8 mouse cellular contexts compared by ENCODE assay signal in genomic region chr3:65527196-65527595, GRCm38 (mm10). TPM values are rescaled to one million over a fixed set of nuclear protein-coding genes. Genes with fewer than 3 reads are reported as not detected.
DNase-seq lines count a peak whose midpoint lies in the region; ATAC-seq and TF ChIP-seq lines count a peak whose summit lies in the region.

No protein-coding gene starts in this region.

- peak overlapping the region; percentile 53; the same call in 1 of the 2 replicates for H3K4me2 ChIP-seq in forebrain, embryonic 11.5 days (ENCODE audit: low read depth, low read length, severe bottlenecking)
- H3K4me2 ChIP-seq in neural tube, embryonic 14.5 days (ENCODE audit: low read depth, low read length) = peak overlapping the region; percentile 53

- no peaks in the 10 kb centered on the region for H3K27me3 ChIP-seq in forebrain, embryonic 11.5 days (ENCODE audit: control insufficient read depth, insufficient read depth, low read length)
- no peaks in the 10 kb centered on the region for H3K27me3 ChIP-seq in neural tube, embryonic 14.5 days (ENCODE audit: control insufficient read depth, insufficient read depth, low read length)

- ATAC-seq in forebrain, embryonic 11.5 days (replicated peaks; ENCODE audit: low FRiP score) = no peak
- no peak for ATAC-seq in neural tube, embryonic 14.5 days (ENCODE audit: low read depth)

- no peaks in the 10 kb centered on the region; the same call in 1 of the 2 replicates for H3K4me1 ChIP-seq in lung, adult 2 months (ENCODE audit: control insufficient read depth, insufficient read depth, low read length)
- no peaks in the 10 kb centered on the region for H3K4me1 ChIP-seq in forebrain, embryonic 11.5 days (replicated peaks; ENCODE audit: control insufficient read depth, insufficient read depth, low read length)
- peaks cover 3% of the 10 kb centered on the region; the same call in 1 of the 2 replicates for H3K4me1 ChIP-seq in neural tube, embryonic 14.5 days (ENCODE audit: control insufficient read depth, insufficient read depth, low read length)

- peak overlapping the region; percentile 88; the same call in 1 of the 2 replicates for H3K9ac ChIP-seq in forebrain, embryonic 11.5 days (ENCODE audit: low read length)
- peak overlapping the region; percentile 81 for H3K9ac ChIP-seq in neural tube, embryonic 14.5 days (replicated peaks; ENCODE audit: low read depth, low read length)

- H3K27ac ChIP-seq in forebrain, embryonic 11.5 days (ENCODE audit: low read depth, low read length) = peak overlapping the region; percentile 96; the same call in 1 of the 2 replicates
- H3K27ac ChIP-seq in neural tube, embryonic 14.5 days (ENCODE audit: low read depth, low read length) = peak overlapping the region; percentile 99

- TF ChIP-seq POLR2A in lung, adult 2 months (IDR thresholded peaks at IDR 0.05; ENCODE audit: borderline replicate concordance, extremely low read depth, low read depth, low read length) = no peak

- no peaks in the 10 kb centered on the region for H3K36me3 ChIP-seq in forebrain, embryonic 11.5 days (ENCODE audit: control insufficient read depth, insufficient read depth, low read length)
- no peaks in the 10 kb centered on the region for H3K36me3 ChIP-seq in neural tube, embryonic 14.5 days (ENCODE audit: control insufficient read depth, insufficient read depth, low read length)

- peak overlapping the region; percentile 84 for H3K4me3 ChIP-seq in lung, adult 2 months (replicated peaks; ENCODE audit: extremely low read depth, low read depth, low read length)
- H3K4me3 ChIP-seq in forebrain, embryonic 11.5 days (ENCODE audit: low read depth, low read length) = peak overlapping the region; percentile 89
- peak overlapping the region; percentile 91 for H3K4me3 ChIP-seq in neural tube, embryonic 14.5 days (ENCODE audit: low read depth, low read length)

- TF ChIP-seq CTCF in lung, adult 2 months (IDR thresholded peaks at IDR 0.05; ENCODE audit: insufficient read depth, low read length) = no peak

- WGBS in lung, adult 2 months = 17% methylated on average over 3 of the region's 3 CpGs
- WGBS in forebrain, embryonic 11.5 days = 23% methylated on average over 3 of the region's 3 CpGs
- 14% methylated on average over 3 of the region's 3 CpGs for WGBS in neural tube, embryonic 14.5 days

- H3K9me3 ChIP-seq in forebrain, embryonic 11.5 days (ENCODE audit: control insufficient read depth, low read length) = no peaks in the 10 kb centered on the region
- no peaks in the 10 kb centered on the region for H3K9me3 ChIP-seq in neural tube, embryonic 14.5 days (ENCODE audit: control insufficient read depth, low read length)

- no peak for DNase-seq in lung, adult 2 months
- DNase-seq in lung, postnatal 25 days (ENCODE audit: low spot score) = no peak
- DNase-seq in forebrain, embryonic 11.5 days (ENCODE audit: low spot score) = no peak
- peak; percentile 29 to 43 for DNase-seq in kidney, postnatal 25 days
- no peak for DNase-seq in adrenal gland, adult (ENCODE audit: inconsistent age in 2 of 2, low spot score in 1 of 2)
- no peak for DNase-seq in spleen, postnatal 4 days (ENCODE audit: low spot score in 2 of 2)
- no peak for DNase-seq in right cerebral cortex, postnatal 36 days (ENCODE audit: low spot score in 2 of 2)

RNA-seq across cellular contexts. Expression of gene Tiparp, which starts 1.0 kb away (rescaled TPM):
- 4.7 and 5.7 TPM in 2 replicates for polyA plus RNA-seq in lung, adult 2 months (2012; rRNA removed)
- 27.2 and 31.1 TPM in 2 replicates for polyA plus RNA-seq in forebrain, embryonic 11.5 days (2014; fragmentation: Nextera tagmentation; extraction: Ambion mirVana)
- polyA plus RNA-seq in neural tube, embryonic 14.5 days (2014; fragmentation: Nextera tagmentation; extraction: Ambion mirVana) = 30.7 and 36.2 TPM in 2 replicates

Comparison
In these comparisons a context has a peak if more than half of its experiments do, and no peak if none do; other contexts are left out.
1. DNase-seq: peak in kidney, postnatal 25 days (2 of 2); none in lung, adult 2 months (single experiment), lung, postnatal 25 days (single experiment), forebrain, embryonic 11.5 days (single experiment), adrenal gland, adult (0 of 2), spleen, postnatal 4 days (0 of 2) and right cerebral cortex, postnatal 36 days (0 of 2).
2. Peak in every context shown above with its lines, with median percentiles within 50 percentile points of each other: H3K4me3 ChIP-seq.